Mouse (Mus musculus) MEL (cell line): ENCODE results near the gene Nedd8.

Experiments
- CTCF ChIP-seq, 3 experiments: IDR thresholded peaks in 2 of 3; conservative IDR thresholded peaks in 1 of 3; 2 replicates each; pipeline ENCODE4 v1.5.1; 2011 to 2012; ENCODE audit warnings: low read length in 3 of 3, low read depth in 2 of 3, mild to moderate bottlenecking in 2 of 3, improper control_type of control experiment in 1 of 3, inconsistent platforms in 1 of 3, mixed read lengths in 1 of 3, moderate library complexity in 1 of 3; ENCODE audit not compliant: control insufficient read depth in 1 of 3, insufficient read depth in 1 of 3, poor library complexity in 1 of 3, severe bottlenecking in 1 of 3
- EP300 ChIP-seq, 2 experiments: IDR thresholded peaks; 2 replicates each; pipeline ENCODE4 v1.6.1; 2011; ENCODE audit warnings: improper control_type of control experiment in 2 of 2, low read length in 2 of 2, low read depth in 1 of 2, mild to moderate bottlenecking in 1 of 2
- MEF2A ChIP-seq: IDR thresholded peaks from 2 replicates; pipeline ENCODE4 v1.6.1; 2014; ENCODE audit warnings: low read depth, mild to moderate bottlenecking, inconsistent platforms, low read length, improper control_type of control experiment; ENCODE audit not compliant: poor library complexity, insufficient replicate concordance, severe bottlenecking; ENCODE audit errors: extremely low read depth
- POLR2A ChIP-seq, 2 experiments: IDR thresholded peaks; 2 replicates each; pipeline ENCODE4 v1.6.1; 2011 to 2012; ENCODE audit warnings: low read length in 2 of 2, mild to moderate bottlenecking in 2 of 2, control low read depth in 1 of 2, improper control_type of control experiment in 1 of 2, low read depth in 1 of 2, moderate library complexity in 1 of 2; ENCODE audit not compliant: control insufficient read depth in 1 of 2, insufficient read depth in 1 of 2, poor library complexity in 1 of 2
- ZKSCAN1 ChIP-seq: IDR thresholded peaks from 2 replicates; pipeline ENCODE4 v1.6.1; 2012; ENCODE audit warnings: low read depth, mild to moderate bottlenecking, inconsistent platforms, low read length, improper control_type of control experiment, moderate library complexity

DNA sequence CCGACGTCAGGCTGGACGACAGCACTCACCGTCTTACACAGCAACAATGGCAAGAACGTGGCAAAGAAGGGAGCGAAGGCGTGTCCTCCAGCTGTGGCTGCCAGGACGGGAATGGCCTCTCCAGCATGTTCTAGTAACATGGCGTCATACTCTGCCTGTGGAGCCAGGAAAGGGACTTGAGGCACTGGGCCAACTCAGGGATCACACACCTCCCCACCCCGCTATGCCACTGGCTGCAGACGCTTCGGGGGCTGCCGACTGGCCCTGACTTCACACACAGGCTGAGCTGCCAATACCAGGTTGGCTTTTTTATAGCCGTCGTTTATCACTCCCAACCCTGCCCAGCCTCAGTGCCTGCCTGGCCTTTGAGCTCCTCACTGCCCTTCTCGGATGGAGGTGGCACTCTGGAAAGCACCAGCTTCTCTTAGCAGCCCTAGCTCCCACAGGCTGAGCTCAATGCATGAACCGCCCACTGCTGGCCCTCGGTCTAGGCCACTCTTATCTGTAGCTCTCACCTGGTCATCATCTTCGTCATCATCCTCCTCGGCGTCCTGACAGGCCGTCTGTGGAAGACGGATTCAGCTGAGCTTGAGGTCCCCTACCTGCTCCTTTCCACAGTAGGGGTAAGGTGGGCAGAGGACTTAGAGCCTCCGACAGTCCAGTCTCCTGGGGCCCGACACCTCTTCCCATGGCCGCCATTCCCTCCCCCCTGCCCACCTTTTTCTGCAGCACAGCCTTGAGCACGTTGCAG, 43.7 kb downstream of the Nedd8 start:
- TF ChIP-seq ZKSCAN1, result no peak
- no peak for TF ChIP-seq MEF2A
- no peak for TF ChIP-seq EP300 (IDR thresholded peaks at IDR 0.05; ENCODE audit: low read depth in 1 of 2, low read length in 2 of 2)
- no peak for TF ChIP-seq POLR2A (IDR thresholded peaks at IDR 0.05; ENCODE audit: control insufficient read depth in 1 of 2, insufficient read depth in 1 of 2, low read depth in 1 of 2, low read length in 2 of 2, poor library complexity in 1 of 2)
- TF ChIP-seq CTCF (IDR thresholded peaks at IDR 0.05 in 2 of 3, conservative IDR thresholded peaks at IDR 0.05 in 1 of 3; ENCODE audit: control insufficient read depth in 1 of 3, insufficient read depth in 1 of 3, low read depth in 2 of 3, low read length in 3 of 3, poor library complexity in 1 of 3, severe bottlenecking in 1 of 3), result no peak
